Mouse (Mus musculus) limb, embryonic 11.5 days (tissue): ENCODE results near the gene Eif4g3. TPM values are rescaled to one million over a fixed set of nuclear protein-coding genes. Genes with fewer than 3 reads are reported as not detected.

Experiments used
- ATAC-seq: fragments of 200-750 bp; cut with Nextera tagmentation; 2 replicates; pipeline ENCODE4 v1.8.0; 2017; ENCODE audit warnings: low read depth; ENCODE audit not compliant: insufficient number of reproducible peaks, low FRiP score, low TSS enrichment
- DNase-seq: peaks from one replicate; pipeline ENCODE4 v3.0.0-alpha.2; 2015; ENCODE audit warnings: low spot score
- H3K27ac ChIP-seq: fragments of 300-500 bp; sonication (generic); replicated peaks from 2 replicates; pipeline ENCODE4 v1.5.1; 2014; ENCODE audit warnings: low read depth, mild to moderate bottlenecking, low read length
- H3K27me3 ChIP-seq: fragments of 300-500 bp; sonication (generic); 2 replicates; pipeline ENCODE4 v1.6.1; 2014; ENCODE audit warnings: mild to moderate bottlenecking, low read length, mixed read lengths; ENCODE audit not compliant: control insufficient read depth, insufficient read depth
- H3K36me3 ChIP-seq: fragments of 300-500 bp; sonication (generic); 2 replicates; pipeline ENCODE4 v1.6.1; 2014; ENCODE audit warnings: mild to moderate bottlenecking, low read length, moderate library complexity, mixed read lengths; ENCODE audit not compliant: control insufficient read depth, insufficient read depth
- H3K4me1 ChIP-seq: fragments of 300-500 bp; sonication (generic); 2 replicates; pipeline ENCODE4 v1.6.1; 2014; ENCODE audit warnings: low read length, mixed read lengths; ENCODE audit not compliant: control insufficient read depth, insufficient read depth
- H3K4me2 ChIP-seq: fragments of 300-500 bp; sonication (generic); 2 replicates; pipeline ENCODE4 v1.6.1; 2014; ENCODE audit warnings: low read depth, mild to moderate bottlenecking, moderate library complexity; ENCODE audit not compliant: severe bottlenecking
- H3K4me3 ChIP-seq: fragments of 300-500 bp; sonication (generic); 2 replicates; pipeline ENCODE4 v1.5.1; 2014; ENCODE audit warnings: low read depth, low read length
- H3K9ac ChIP-seq: fragments of 300-500 bp; sonication (generic); 2 replicates; pipeline ENCODE4 v1.6.1; 2014; ENCODE audit warnings: mild to moderate bottlenecking, low read length
- H3K9me3 ChIP-seq: fragments of 300-500 bp; sonication (generic); 2 replicates; pipeline ENCODE4 v1.6.1; 2016; ENCODE audit warnings: low read length; ENCODE audit not compliant: control insufficient read depth
- WGBS: fragments of 180-500 bp; shearing (Covaris S2); extraction: QIAGEN DNeasy Blood & Tissue Kit; methylation state at CpG from one replicate; pipeline ENCODE4 v1.1.7; 2014; 5-methylcytosine and 5-hydroxymethylcytosine counted together
- polyA plus RNA-seq: library from polyadenylated mRNA; unstranded; fragments of >200 nt; fragmentation: Nextera tagmentation; extraction: Ambion mirVana; gene quantifications from 2 replicates; pipeline ENCODE4 v1.2.1, GENCODE M21; 2014

The Eif4g3 gene
- polyA plus RNA-seq, 1 experiment from 2014 or later = 45.5 TPM

- WGBS = 91% methylated on average over 5 of the region's 5 CpGs
These were observed 228.6 kb downstream of the Eif4g3 start for GRCm38 (mm10) chr4:138221406-138221805.

GRCm38 (mm10) chr4:138222396-138222795 is 229.6 kb downstream of the Eif4g3 start:
- H3K9me3 ChIP-seq = no peaks in the 10 kb centered on the region
- no peak overlapping the region for H3K4me2 ChIP-seq
- no peak overlapping the region for H3K27ac ChIP-seq
- H3K9ac ChIP-seq = no peak overlapping the region
- H3K27me3 ChIP-seq = no peaks in the 10 kb centered on the region
- WGBS = 90% methylated on average over 5 of the region's 5 CpGs
- H3K4me1 ChIP-seq = peaks cover 7% of the 10 kb centered on the region
- H3K36me3 ChIP-seq = peaks cover 8% of the 10 kb centered on the region; the same call in 1 of the 2 replicates
- DNase-seq (no peak), ATAC-seq (no peak)
- H3K4me3 ChIP-seq = no peak overlapping the region

More at GRCm38 (mm10) chr4:138221406-138221805, 228.6 kb downstream of the Eif4g3 start:
- Histone ChIP-seq H3K36me3 (peaks cover 7% of the 10 kb centered on the region; the same call in 1 of the 2 replicates), H3K9ac (no peak overlapping the region), H3K27ac (no peak overlapping the region), H3K27me3 (no peaks in the 10 kb centered on the region), H3K4me1 (peaks cover 7% of the 10 kb centered on the region), H3K9me3 (no peaks in the 10 kb centered on the region), H3K4me2 (no peak overlapping the region), H3K4me3 (no peak overlapping the region)
- ATAC-seq (no peak), DNase-seq (no peak)

GRCm38 (mm10) chr4:138223623-138224022 is 230.8 kb downstream of the Eif4g3 start:
- ATAC-seq (no peak), DNase-seq (no peak)
- H3K4me1 ChIP-seq = no peaks in the 10 kb centered on the region
- WGBS = 81% methylated on average over 10 of the region's 10 CpGs
- no peak overlapping the region for H3K4me3 ChIP-seq
- H3K4me2 ChIP-seq = no peak overlapping the region
- no peaks in the 10 kb centered on the region for H3K9me3 ChIP-seq
- peaks cover 10% of the 10 kb centered on the region; the same call in 1 of the 2 replicates for H3K36me3 ChIP-seq
- no peak overlapping the region for H3K27ac ChIP-seq
- no peak overlapping the region for H3K9ac ChIP-seq
- H3K27me3 ChIP-seq = no peaks in the 10 kb centered on the region

DNA sequence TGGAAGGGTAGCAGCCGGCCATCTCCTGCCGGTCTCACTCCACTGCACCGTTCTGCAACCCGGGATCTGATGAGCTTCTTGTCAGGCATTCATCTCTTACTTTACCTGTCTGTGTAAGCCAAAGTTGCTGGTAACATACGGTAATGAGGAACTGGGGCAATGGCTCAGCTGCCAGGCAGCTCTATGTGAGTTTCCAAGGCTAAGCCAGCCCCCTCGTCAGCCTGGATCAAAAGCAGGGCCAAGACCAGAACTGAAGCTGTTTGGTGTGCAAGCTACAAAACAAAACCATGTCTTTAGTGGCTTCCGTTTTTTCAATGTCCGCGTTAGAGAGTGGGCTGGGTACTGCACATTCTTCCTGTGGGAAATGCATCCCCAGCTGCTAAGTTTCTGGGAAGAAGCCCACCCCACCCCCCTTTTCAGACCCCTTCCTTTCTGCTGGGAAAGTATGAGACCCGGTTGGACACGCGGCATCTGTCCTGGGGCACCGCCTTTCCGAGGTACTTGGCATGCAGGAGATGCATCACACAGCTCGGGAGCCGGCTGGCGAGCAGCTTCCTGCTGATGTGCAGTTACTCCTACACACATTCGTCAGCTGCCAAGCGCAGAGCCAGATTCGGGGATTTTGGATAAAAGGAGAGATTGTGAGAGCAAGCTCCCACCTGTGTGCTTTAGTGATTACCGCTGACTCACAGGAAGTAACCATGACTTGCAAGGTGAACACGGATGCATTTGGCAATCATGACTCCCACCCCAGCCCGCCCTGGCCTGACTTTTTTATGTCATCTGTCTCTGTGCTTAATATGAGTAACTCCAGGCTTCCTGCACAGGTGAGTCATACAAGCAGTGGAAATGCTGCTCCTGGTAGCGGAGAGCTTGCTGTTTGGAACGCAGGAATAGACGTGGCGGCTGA is 254.2 kb downstream of the Eif4g3 start:
- 76% methylated on average over 27 of the region's 27 CpGs for WGBS
- Histone ChIP-seq H3K4me3 (no peak overlapping the region), H3K36me3 (peaks cover 27% of the 10 kb centered on the region), H3K27ac (no peak overlapping the region), H3K4me1 (peaks cover 23% of the 10 kb centered on the region), H3K4me2 (no peak overlapping the region), H3K9ac (no peak overlapping the region), H3K27me3 (peaks cover 13% of the 10 kb centered on the region), H3K9me3 (no peaks in the 10 kb centered on the region)
- ATAC-seq = no peak
- DNase-seq = no peak

DNA sequence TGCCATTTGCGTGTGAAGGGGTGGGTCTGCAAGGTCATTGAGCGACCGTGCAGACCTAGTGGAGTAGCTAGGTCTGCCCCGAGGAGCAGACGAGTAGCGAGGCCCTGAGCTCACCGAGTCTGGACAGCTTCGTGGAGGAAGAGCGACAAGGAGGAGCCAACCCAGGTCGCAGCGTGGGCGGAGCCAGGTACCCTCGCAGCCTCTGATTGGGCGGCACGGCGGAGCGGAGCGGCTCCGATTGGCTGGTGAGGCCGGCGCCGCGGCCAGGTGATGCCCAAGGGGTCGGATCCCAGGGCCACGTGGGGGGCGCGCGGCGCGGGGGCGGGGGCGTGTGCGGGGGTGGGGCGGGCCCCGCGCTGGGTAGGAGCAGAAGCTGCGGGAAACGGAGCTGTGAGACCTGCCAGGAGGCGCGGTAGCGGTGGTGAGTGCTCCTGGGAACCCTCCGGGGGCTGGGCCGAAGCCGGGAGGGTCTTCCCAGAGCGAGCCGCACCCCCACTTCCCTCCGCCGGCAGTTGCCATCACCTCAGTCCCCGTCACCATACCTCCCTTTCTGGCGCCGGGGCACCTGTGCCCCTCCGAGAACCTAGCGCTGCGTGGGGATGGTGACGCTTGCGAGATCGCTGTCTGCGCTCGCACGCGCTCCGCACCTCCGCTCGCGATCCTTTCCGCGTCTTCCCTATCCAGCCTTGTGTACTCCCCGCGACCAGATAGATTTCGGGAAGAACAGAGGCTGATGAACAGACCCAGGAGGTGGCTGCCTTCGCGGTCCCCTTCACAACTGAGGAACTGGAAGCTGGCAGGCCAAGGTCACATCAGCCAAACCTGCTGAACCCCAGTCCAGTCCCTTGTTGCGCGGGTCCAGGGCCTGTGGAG is 257.5 kb downstream of the Eif4g3 start, which contains the start of the genes Sh2d5 and Kif17:
Sh2d5 (plus strand) TSS at position 316 of the 873 bp plus-strand sequence.
Kif17 (plus strand) TSS at position 348 of the 873 bp plus-strand sequence.
- peak; percentile 89 for DNase-seq
- Histone ChIP-seq H3K27me3 (peaks cover 20% of the 10 kb centered on the region), H3K27ac (no peak within 1 kb of the TSS)

GRCm38 (mm10) chr4:138251819-138252218 is 259.0 kb downstream of the Eif4g3 start:
- ATAC-seq (peak; percentile 38; the same call in 1 of the 2 replicates), DNase-seq (peak; percentile 78)
- peaks cover 35% of the 10 kb centered on the region for H3K4me1 ChIP-seq
- peaks cover 24% of the 10 kb centered on the region for H3K27me3 ChIP-seq
- 0 out of 2 replicates have a peak overlapping the region, but pooled peaks have one; percentile 26 for H3K27ac ChIP-seq
- H3K9ac ChIP-seq = no peak overlapping the region
- WGBS = under 1% methylated on average over 14 of the region's 14 CpGs
- H3K4me3 ChIP-seq = no peak overlapping the region; the same call in 1 of the 2 replicates
- peaks cover 5% of the 10 kb centered on the region for H3K36me3 ChIP-seq
- peak overlapping the region; percentile 46 for H3K4me2 ChIP-seq
- no peaks in the 10 kb centered on the region for H3K9me3 ChIP-seq

More for the DNA sequence above, 257.5 kb downstream of the Eif4g3 start, which contains the start of the genes Sh2d5 and Kif17:
- peak within 1 kb of the TSS; percentile 93 for H3K4me2 ChIP-seq
- ATAC-seq = peak; percentile 80
- peaks cover 35% of the 10 kb centered on the region for H3K4me1 ChIP-seq
- WGBS = 1% methylated on average over 61 of the region's 74 CpGs
- H3K9me3 ChIP-seq = no peaks in the 10 kb centered on the region
- peaks cover 10% of the 10 kb centered on the region for H3K36me3 ChIP-seq
- peak within 1 kb of the TSS; percentile 34; the same call in 1 of the 2 replicates for H3K9ac ChIP-seq
- H3K4me3 ChIP-seq = peak within 1 kb of the TSS; percentile 49

DNA sequence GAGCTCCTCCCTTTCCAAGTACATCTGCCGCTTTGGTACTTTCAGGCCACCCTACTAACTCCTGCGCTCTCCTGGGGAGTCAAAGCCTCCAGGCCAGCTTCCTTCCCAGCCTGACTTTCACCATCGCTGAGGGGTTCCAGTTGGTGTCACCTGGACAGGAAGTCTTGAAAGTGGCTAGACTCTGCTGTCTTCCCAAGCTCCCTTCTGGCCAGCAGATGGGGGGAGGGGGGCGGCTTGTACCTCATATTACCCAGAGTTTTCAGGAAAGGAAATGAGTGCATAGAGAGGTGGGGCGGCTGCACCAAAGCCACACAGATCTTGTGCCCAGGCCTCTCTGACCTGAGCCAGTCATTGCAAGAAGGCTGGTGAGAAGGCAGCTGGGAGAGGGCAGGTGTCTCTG is 259.4 kb downstream of the Eif4g3 start:
- Histone ChIP-seq H3K9me3 (no peaks in the 10 kb centered on the region), H3K36me3 (peaks cover 5% of the 10 kb centered on the region), H3K9ac (peak overlapping the region; percentile 19; the same call in 1 of the 2 replicates), H3K4me2 (peak overlapping the region; percentile 46), H3K4me1 (peaks cover 35% of the 10 kb centered on the region), H3K4me3 (no peak overlapping the region), H3K27me3 (peaks cover 24% of the 10 kb centered on the region), H3K27ac (0 out of 2 replicates have a peak overlapping the region, but pooled peaks have one; percentile 26)
- ATAC-seq (no peak), DNase-seq (peak; percentile 65)
- 5% methylated on average over 5 of the region's 5 CpGs for WGBS
